Mouse (Mus musculus) kidney, postnatal 0 days (tissue): ENCODE results near the gene Ptpn4. TPM values are rescaled to one million over a fixed set of nuclear protein-coding genes. Genes with fewer than 3 reads are reported as not detected.

Experiments
- ATAC-seq: fragments of 200-750 bp; cut with Nextera tagmentation; replicated peaks from 2 replicates; pipeline ENCODE4 v1.8.0; 2017; ENCODE audit warnings: low read depth, moderate number of reproducible peaks, moderate TSS enrichment, moderate library complexity; ENCODE audit not compliant: low FRiP score
- DNase-seq: peaks from one replicate; pipeline ENCODE4 v3.0.0-alpha.2; 2016; ENCODE audit warnings: low spot score
- H3K27ac ChIP-seq: fragments of 300-500 bp; sonication (generic); 2 replicates; pipeline ENCODE4 v1.5.1; 2014; ENCODE audit warnings: mild to moderate bottlenecking
- H3K27me3 ChIP-seq: fragments of 300-500 bp; sonication (generic); 2 replicates; pipeline ENCODE4 v1.6.1; 2014; ENCODE audit warnings: low read length, mixed read lengths; ENCODE audit not compliant: insufficient read depth
- H3K36me3 ChIP-seq: fragments of 300-500 bp; sonication (generic); 2 replicates; pipeline ENCODE4 v1.6.1; 2014; ENCODE audit warnings: low read length, mixed read lengths; ENCODE audit not compliant: insufficient read depth
- H3K4me1 ChIP-seq: fragments of 300-500 bp; sonication (generic); replicated peaks from 2 replicates; pipeline ENCODE4 v1.6.1; 2014; ENCODE audit warnings: antibody characterized with exemption, low read length, mixed read lengths; ENCODE audit not compliant: insufficient read depth
- H3K4me2 ChIP-seq: fragments of 300-500 bp; sonication (generic); 2 replicates; pipeline ENCODE4 v1.6.1; 2014; ENCODE audit warnings: mild to moderate bottlenecking, low read length, moderate library complexity, mixed read lengths
- H3K4me3 ChIP-seq: fragments of 300-500 bp; sonication (generic); replicated peaks from 2 replicates; pipeline ENCODE4 v1.5.1; 2014; ENCODE audit warnings: low read depth, low read length
- H3K9ac ChIP-seq: fragments of 300-500 bp; sonication (generic); 2 replicates; pipeline ENCODE4 v1.6.1; 2014; ENCODE audit warnings: low read depth, low read length
- H3K9me3 ChIP-seq: fragments of 300-500 bp; sonication (generic); replicated peaks from 2 replicates; pipeline ENCODE4 v1.6.1; 2016; ENCODE audit warnings: low read length, inconsistent platforms, mixed read lengths
- CTCF ChIP-seq: IDR thresholded peaks from 2 replicates; pipeline ENCODE4 v1.5.1; 2016; ENCODE audit warnings: antibody characterized with exemption, low read depth, mild to moderate bottlenecking, moderate library complexity
- WGBS: fragments of 180-500 bp; shearing (Covaris S2); extraction: QIAGEN DNeasy Blood & Tissue Kit; methylation state at CpG from one replicate; pipeline ENCODE4 v1.1.7; 2014; 5-methylcytosine and 5-hydroxymethylcytosine counted together
- polyA plus RNA-seq: library from polyadenylated mRNA; unstranded; fragments of >200 nt; fragmentation: Nextera tagmentation; extraction: Ambion mirVana; gene quantifications from 2 replicates; pipeline ENCODE4 v1.2.1, GENCODE M21; 2015

Gene Ptpn4
- polyA plus RNA-seq, result 5.3 and 5.9 TPM in 2 replicates

DNA sequence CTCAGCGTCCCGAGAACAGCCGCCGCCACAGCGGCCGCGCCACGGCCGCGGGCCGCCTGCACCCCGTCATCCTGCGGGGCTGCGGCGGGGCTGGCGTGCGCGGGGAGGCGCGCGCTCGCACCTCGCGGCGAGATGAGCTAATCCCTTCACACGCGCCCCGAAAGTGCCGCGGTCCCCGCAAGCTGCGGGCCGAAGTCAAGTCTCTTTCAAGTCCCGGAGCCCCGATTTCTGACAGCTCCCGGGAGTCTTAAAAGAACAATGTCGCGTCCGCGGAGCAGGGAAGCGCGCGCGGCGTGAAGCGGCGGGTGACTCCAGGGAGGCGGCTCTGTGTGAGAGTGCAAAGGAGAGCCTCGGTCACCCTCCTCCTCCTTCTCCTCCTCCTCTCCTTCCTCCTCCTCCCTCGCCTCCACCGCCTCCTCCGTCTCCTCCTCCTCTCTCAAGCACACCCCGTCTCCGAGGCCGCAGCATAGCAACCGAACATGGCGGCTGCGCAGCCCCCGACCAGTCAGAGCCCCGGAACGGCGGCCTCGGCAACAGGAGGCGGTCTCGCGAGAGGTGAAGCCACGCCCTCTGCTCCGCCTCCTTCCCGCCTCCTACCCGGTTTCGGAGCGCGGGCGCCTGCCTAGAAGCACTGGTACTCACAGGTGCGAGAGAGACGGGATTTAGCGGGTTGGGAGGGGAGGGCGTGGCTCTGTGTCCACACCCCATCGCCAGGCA, at the start of gene Ptpn4:
TSS of gene Ptpn4 (minus strand) at position 579 of the 717 bp plus-strand sequence.
- peak within 1 kb of the TSS; percentile 55 for H3K4me2 ChIP-seq
- DNase-seq (peak; percentile 98), ATAC-seq (peak; percentile 99)
- under 1% methylated on average over 74 of the region's 79 CpGs for WGBS
- H3K9ac ChIP-seq, result peak within 1 kb of the TSS; percentile 87
- H3K9me3 ChIP-seq, result no peaks in the 10 kb centered on the region
- peak within 1 kb of the TSS; percentile 93 for H3K4me3 ChIP-seq
- H3K4me1 ChIP-seq, result no peaks in the 10 kb centered on the region
- H3K27me3 ChIP-seq, result no peaks in the 10 kb centered on the region
- peak within 1 kb of the TSS; percentile 91 for H3K27ac ChIP-seq
- no peak for TF ChIP-seq CTCF
- no peaks in the 10 kb centered on the region for H3K36me3 ChIP-seq

GRCm38 (mm10) chr1:119886320-119886719, 48.9 kb upstream of the Ptpn4 start:
- WGBS, result 41% methylated on average over 7 of the region's 7 CpGs
- Histone ChIP-seq H3K9ac (no peak overlapping the region), H3K36me3 (no peaks in the 10 kb centered on the region), H3K4me2 (no peak overlapping the region), H3K4me1 (no peaks in the 10 kb centered on the region), H3K4me3 (no peak overlapping the region), H3K27me3 (no peaks in the 10 kb centered on the region), H3K27ac (no peak overlapping the region), H3K9me3 (no peaks in the 10 kb centered on the region)
- no peak for ATAC-seq
- DNase-seq, result peak; percentile 27
- TF ChIP-seq CTCF, result no peak

GRCm38 (mm10) chr1:119884272-119884671, 46.9 kb upstream of the Ptpn4 start:
- no peak for DNase-seq
- Histone ChIP-seq H3K4me2 (no peak overlapping the region), H3K4me3 (no peak overlapping the region), H3K9ac (no peak overlapping the region), H3K27ac (no peak overlapping the region), H3K4me1 (no peaks in the 10 kb centered on the region), H3K9me3 (no peaks in the 10 kb centered on the region), H3K27me3 (no peaks in the 10 kb centered on the region), H3K36me3 (no peaks in the 10 kb centered on the region)
- TF ChIP-seq CTCF, result no peak
- 74% methylated on average over 3 of the region's 3 CpGs for WGBS
- ATAC-seq, result no peak

- TF ChIP-seq CTCF, result no peak
- Histone ChIP-seq H3K4me2 (no peak overlapping the region), H3K9ac (no peak overlapping the region), H3K36me3 (no peaks in the 10 kb centered on the region), H3K4me1 (no peaks in the 10 kb centered on the region), H3K9me3 (no peaks in the 10 kb centered on the region), H3K27me3 (no peaks in the 10 kb centered on the region), H3K27ac (no peak overlapping the region), H3K4me3 (no peak overlapping the region)
- DNase-seq (no peak), ATAC-seq (no peak)
- 82% methylated on average over 7 of the region's 7 CpGs for WGBS
These were observed 41.5 kb upstream of the Ptpn4 start for GRCm38 (mm10) chr1:119878909-119879308.

GRCm38 (mm10) chr1:119877469-119877868, 40.1 kb upstream of the Ptpn4 start:
- Histone ChIP-seq H3K27ac (no peak overlapping the region), H3K9ac (no peak overlapping the region), H3K4me2 (no peak overlapping the region), H3K36me3 (no peaks in the 10 kb centered on the region), H3K4me1 (no peaks in the 10 kb centered on the region), H3K4me3 (no peak overlapping the region), H3K27me3 (no peaks in the 10 kb centered on the region), H3K9me3 (no peaks in the 10 kb centered on the region)
- ATAC-seq (0 out of 2 replicates have a peak, but pooled peaks have one; percentile 57), DNase-seq (no peak)
- no peak for TF ChIP-seq CTCF
- WGBS, result 78% methylated on average over 4 of the region's 4 CpGs

DNA sequence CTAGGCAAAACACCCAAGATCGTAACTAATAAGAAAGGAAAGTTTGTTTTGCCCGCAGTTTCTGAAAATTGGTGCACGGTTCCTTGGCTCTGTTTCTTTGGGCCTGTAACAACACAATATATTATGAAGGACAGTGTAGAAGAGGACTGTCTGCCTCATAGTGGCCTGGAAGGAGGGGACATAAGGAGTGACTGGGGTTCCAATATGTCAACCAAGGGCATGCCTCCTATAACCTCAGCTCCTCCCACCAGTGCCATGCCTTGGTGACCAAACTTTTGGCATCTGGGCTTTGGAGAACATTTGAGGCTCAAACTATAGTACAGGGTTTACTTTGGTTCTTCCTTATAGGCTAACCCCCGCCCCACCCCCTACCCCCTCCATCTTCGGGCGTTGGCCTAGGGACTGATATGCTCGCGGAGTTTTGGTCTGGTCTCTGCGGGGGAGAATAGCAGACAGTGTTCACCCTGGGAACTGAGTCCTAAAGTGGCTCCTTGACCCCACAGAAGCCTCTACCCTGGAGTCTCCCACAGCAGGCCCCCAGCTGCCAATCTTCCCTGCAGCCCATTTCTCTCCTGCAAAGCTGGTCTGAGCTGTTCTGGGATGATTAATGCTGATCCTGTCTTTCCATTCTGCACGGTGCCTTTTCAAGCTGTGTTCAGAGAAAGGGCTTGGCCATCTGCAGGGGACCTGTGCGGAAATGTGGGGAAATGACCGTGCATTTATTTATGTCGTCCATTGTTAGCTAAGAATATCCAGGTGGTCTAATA, 31.2 kb upstream of the Ptpn4 start:
- no peak overlapping the region for H3K4me3 ChIP-seq
- no peaks in the 10 kb centered on the region for H3K27me3 ChIP-seq
- no peaks in the 10 kb centered on the region for H3K4me1 ChIP-seq
- H3K27ac ChIP-seq, result no peak overlapping the region
- no peaks in the 10 kb centered on the region for H3K36me3 ChIP-seq
- H3K9me3 ChIP-seq, result no peaks in the 10 kb centered on the region
- no peak for ATAC-seq
- TF ChIP-seq CTCF, result no peak
- WGBS, result 58% methylated on average over 13 of the region's 13 CpGs
- no peak overlapping the region for H3K4me2 ChIP-seq
- no peak overlapping the region for H3K9ac ChIP-seq
- DNase-seq, result no peak
